Mouse (Mus musculus) E14TG2a.4 (cell line): ENCODE results near the gene Idnk.

Experiments
- CTCF ChIP-seq: conservative IDR thresholded peaks from 2 replicates; pipeline ENCODE4 v1.5.1; 2014; ENCODE audit warnings: low read length
- NANOG ChIP-seq: IDR thresholded peaks from 2 replicates; pipeline ENCODE4 v1.6.1; 2014; ENCODE audit warnings: borderline replicate concordance, low read length, mixed read lengths

DNA sequence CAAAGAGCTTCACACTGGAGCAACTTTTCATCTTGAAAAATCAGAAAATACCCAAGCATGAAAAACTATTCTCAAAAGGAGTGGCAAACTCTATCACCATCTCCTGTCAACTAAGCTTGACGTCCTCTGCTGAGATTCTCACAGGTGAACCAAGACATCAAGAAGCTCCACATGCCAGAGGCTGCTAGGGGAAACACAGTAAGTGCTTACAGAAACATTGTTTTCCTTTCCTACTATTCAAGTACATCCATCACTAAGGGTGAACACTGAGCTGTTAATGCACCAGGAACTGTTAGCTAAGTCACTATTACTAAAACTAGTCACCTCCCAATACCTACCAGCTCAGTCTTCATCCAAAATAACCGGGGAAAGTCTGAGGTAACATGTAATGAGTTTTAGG, 32.5 kb upstream of the Idnk start:
- TF ChIP-seq CTCF (no peak), NANOG (no peak)
